Mouse (Mus musculus) hindbrain, embryonic 14.5 days (tissue): ENCODE data around the gene Tnfrsf13c. TPM values are rescaled to one million over a fixed set of nuclear protein-coding genes. Genes with fewer than 3 reads are reported as not detected.

Experiments
- ATAC-seq: fragments of 200-750 bp; cut with Nextera tagmentation; 2 replicates; pipeline ENCODE4 v1.8.0; 2017; ENCODE audit warnings: moderate number of reproducible peaks, mild to moderate bottlenecking, moderate TSS enrichment, moderate library complexity; ENCODE audit not compliant: low FRiP score
- DNase-seq: peaks from one replicate; pipeline ENCODE4 v3.0.0-alpha.2; 2015; ENCODE audit warnings: low spot score
- H3K27ac ChIP-seq: fragments of 300-500 bp; sonication (generic); 2 replicates; pipeline ENCODE4 v1.5.1; 2014; ENCODE audit warnings: mild to moderate bottlenecking, moderate library complexity
- H3K27me3 ChIP-seq: fragments of 300-500 bp; sonication (generic); 2 replicates; pipeline ENCODE4 v1.6.1; 2014; ENCODE audit warnings: mild to moderate bottlenecking, low read length, mixed read lengths; ENCODE audit not compliant: control insufficient read depth, insufficient read depth
- H3K36me3 ChIP-seq: fragments of 300-500 bp; sonication (generic); replicated peaks from 2 replicates; pipeline ENCODE4 v1.6.1; 2014; ENCODE audit not compliant: control insufficient read depth, insufficient read depth
- H3K4me1 ChIP-seq: fragments of 300-500 bp; sonication (generic); replicated peaks from 2 replicates; pipeline ENCODE4 v1.6.1; 2014; ENCODE audit warnings: antibody characterized with exemption, low read length, mixed read lengths; ENCODE audit not compliant: control insufficient read depth, insufficient read depth
- H3K4me2 ChIP-seq: fragments of 300-500 bp; sonication (generic); replicated peaks from 2 replicates; pipeline ENCODE4 v1.6.1; 2014; ENCODE audit warnings: mild to moderate bottlenecking, moderate library complexity
- H3K4me3 ChIP-seq: fragments of 300-500 bp; sonication (generic); replicated peaks from 2 replicates; pipeline ENCODE4 v1.5.1; 2014; ENCODE audit warnings: mild to moderate bottlenecking, low read length
- H3K9ac ChIP-seq: fragments of 300-500 bp; sonication (generic); 2 replicates; pipeline ENCODE4 v1.6.1; 2014
- H3K9me3 ChIP-seq: fragments of 300-500 bp; sonication (generic); 2 replicates; pipeline ENCODE4 v1.6.1; 2016; ENCODE audit warnings: low read length; ENCODE audit not compliant: control insufficient read depth
- WGBS: fragments of 180-500 bp; shearing (Covaris S2); extraction: QIAGEN DNeasy Blood & Tissue Kit; methylation state at CpG from one replicate; pipeline ENCODE4 v1.1.7; 2014; 5-methylcytosine and 5-hydroxymethylcytosine counted together
- polyA plus RNA-seq: library from polyadenylated mRNA; unstranded; fragments of >200 nt; fragmentation: Nextera tagmentation; extraction: Ambion mirVana; gene quantifications from 2 replicates; pipeline ENCODE4 v1.2.1, GENCODE M21; 2014

Tnfrsf13c gene
- polyA plus RNA-seq, 1 experiment from 2014 or later: 0.68 TPM

DNA sequence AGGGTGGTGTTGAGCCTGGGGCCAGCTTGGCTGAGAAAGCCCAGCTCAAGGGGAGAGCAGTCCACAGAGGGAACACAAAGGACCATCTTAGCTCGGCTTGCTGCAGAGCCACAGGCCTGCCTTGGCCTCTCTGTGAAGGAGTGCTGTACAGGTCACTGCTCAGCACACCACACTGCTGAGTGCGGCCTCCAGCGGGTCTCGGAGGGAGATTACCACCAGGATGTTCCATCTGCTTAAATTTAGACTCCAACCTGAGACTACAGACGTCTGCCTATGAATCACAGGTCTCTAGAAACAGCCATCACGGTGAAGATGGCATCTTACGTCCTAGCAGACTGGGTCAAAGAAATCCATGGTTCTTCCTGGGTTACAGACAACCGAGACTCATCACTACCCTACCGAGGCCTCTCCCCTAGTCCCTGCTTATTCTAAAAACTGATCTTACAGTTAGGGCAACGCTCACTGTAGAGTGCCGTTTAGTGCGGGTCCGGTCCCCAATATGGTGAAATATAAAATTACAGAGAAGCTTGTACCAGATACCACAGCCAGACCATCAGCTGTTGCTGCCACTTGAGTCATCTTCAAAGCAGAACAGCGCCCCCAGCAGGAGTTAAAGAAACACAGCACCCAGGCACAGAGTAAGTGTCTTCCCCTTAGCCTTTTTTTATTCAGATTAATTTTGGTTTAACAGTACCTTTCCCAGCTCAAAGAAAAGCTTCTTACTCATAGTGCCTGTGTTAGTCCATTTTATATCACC, 2.9 kb downstream of the Tnfrsf13c start:
- Histone ChIP-seq H3K4me1 (peaks cover 11% of the 10 kb centered on the region; the same call in 1 of the 2 replicates), H3K4me3 (no peak overlapping the region), H3K9ac (no peak overlapping the region), H3K36me3 (no peaks in the 10 kb centered on the region), H3K4me2 (no peak overlapping the region), H3K27ac (no peak overlapping the region), H3K9me3 (no peaks in the 10 kb centered on the region), H3K27me3 (peaks cover 8% of the 10 kb centered on the region)
- 70% methylated on average over 14 of the region's 14 CpGs for WGBS
- no peak for DNase-seq
- no peak for ATAC-seq

GRCm38 (mm10) chr15:82220003-82220675, 4.0 kb downstream of the Tnfrsf13c start:
- H3K9me3 ChIP-seq: no peaks in the 10 kb centered on the region
- no peak overlapping the region for H3K4me2 ChIP-seq
- no peak overlapping the region for H3K9ac ChIP-seq
- no peaks in the 10 kb centered on the region for H3K36me3 ChIP-seq
- no peak overlapping the region for H3K4me3 ChIP-seq
- ATAC-seq (no peak), DNase-seq (no peak)
- peaks cover 15% of the 10 kb centered on the region; the same call in 1 of the 2 replicates for H3K4me1 ChIP-seq
- H3K27ac ChIP-seq: no peak overlapping the region
- H3K27me3 ChIP-seq: peaks cover 19% of the 10 kb centered on the region
- WGBS: 49% methylated on average over 12 of the region's 12 CpGs

- ATAC-seq (no peak), DNase-seq (no peak)
- Histone ChIP-seq H3K9ac (no peak overlapping the region), H3K4me3 (no peak overlapping the region), H3K4me1 (peaks cover 9% of the 10 kb centered on the region; the same call in 1 of the 2 replicates), H3K27ac (no peak overlapping the region), H3K4me2 (no peak overlapping the region), H3K9me3 (no peaks in the 10 kb centered on the region), H3K27me3 (peaks cover 21% of the 10 kb centered on the region), H3K36me3 (no peaks in the 10 kb centered on the region)
- WGBS: 80% methylated on average over 26 of the region's 26 CpGs
Measured at GRCm38 (mm10) chr15:82218778-82219666, 5.1 kb downstream of the Tnfrsf13c start.

GRCm38 (mm10) chr15:82217980-82218379, 6.2 kb downstream of the Tnfrsf13c start:
- no peak for DNase-seq
- H3K27me3 ChIP-seq: peaks cover 31% of the 10 kb centered on the region
- WGBS: 27% methylated on average over 9 of the region's 9 CpGs

GRCm38 (mm10) chr15:82217039-82217438, 7.1 kb downstream of the Tnfrsf13c start:
- H3K4me3 ChIP-seq: no peak overlapping the region
- peaks cover 41% of the 10 kb centered on the region for H3K27me3 ChIP-seq
- H3K4me2 ChIP-seq: no peak overlapping the region
- no peak overlapping the region for H3K27ac ChIP-seq
- peaks cover 7% of the 10 kb centered on the region; the same call in 1 of the 2 replicates for H3K4me1 ChIP-seq
- WGBS: 9% methylated on average over 7 of the region's 7 CpGs
- ATAC-seq: no peak
- no peaks in the 10 kb centered on the region for H3K9me3 ChIP-seq
- no peak for DNase-seq
- H3K36me3 ChIP-seq: no peaks in the 10 kb centered on the region
- H3K9ac ChIP-seq: no peak overlapping the region

More at GRCm38 (mm10) chr15:82217980-82218379, 6.2 kb downstream of the Tnfrsf13c start:
- no peak overlapping the region for H3K9ac ChIP-seq
- no peak overlapping the region for H3K4me2 ChIP-seq
- 0 out of 2 replicates have a peak, but pooled peaks cover 4% of the 10 kb centered on the region for H3K4me1 ChIP-seq
- no peak overlapping the region for H3K27ac ChIP-seq
- no peak for ATAC-seq
- H3K36me3 ChIP-seq: no peaks in the 10 kb centered on the region
- no peaks in the 10 kb centered on the region for H3K9me3 ChIP-seq
- H3K4me3 ChIP-seq: no peak overlapping the region

- DNase-seq (no peak), ATAC-seq (no peak)
- Histone ChIP-seq H3K4me1 (peaks cover 10% of the 10 kb centered on the region; the same call in 1 of the 2 replicates), H3K9ac (no peak overlapping the region), H3K27me3 (peaks cover 48% of the 10 kb centered on the region), H3K27ac (no peak overlapping the region), H3K36me3 (no peaks in the 10 kb centered on the region), H3K4me2 (no peak overlapping the region), H3K9me3 (no peaks in the 10 kb centered on the region), H3K4me3 (no peak overlapping the region)
- WGBS: 37% methylated on average over 20 of the region's 20 CpGs
Measured at GRCm38 (mm10) chr15:82216142-82216827, 7.9 kb downstream of the Tnfrsf13c start.

- DNase-seq: no peak
Measured at GRCm38 (mm10) chr15:82215332-82216046, 8.7 kb downstream of the Tnfrsf13c start.

GRCm38 (mm10) chr15:82213222-82213621, 10.9 kb downstream of the Tnfrsf13c start:
- peaks cover 78% of the 10 kb centered on the region for H3K27me3 ChIP-seq
- H3K9ac ChIP-seq: no peak overlapping the region
- DNase-seq (no peak), ATAC-seq (no peak)
- H3K4me3 ChIP-seq: no peak overlapping the region
- 5% methylated on average over 4 of the region's 4 CpGs for WGBS
- H3K4me2 ChIP-seq: no peak overlapping the region
- H3K27ac ChIP-seq: no peak overlapping the region
- H3K36me3 ChIP-seq: no peaks in the 10 kb centered on the region
- H3K4me1 ChIP-seq: peaks cover 10% of the 10 kb centered on the region; the same call in 1 of the 2 replicates
- no peaks in the 10 kb centered on the region for H3K9me3 ChIP-seq

More at GRCm38 (mm10) chr15:82215332-82216046, 8.7 kb downstream of the Tnfrsf13c start:
- no peak for ATAC-seq
- peaks cover 56% of the 10 kb centered on the region for H3K27me3 ChIP-seq
- no peak overlapping the region for H3K27ac ChIP-seq
- WGBS: 30% methylated on average over 11 of the region's 11 CpGs
- no peak overlapping the region for H3K4me3 ChIP-seq
- H3K9me3 ChIP-seq: no peaks in the 10 kb centered on the region
- H3K4me2 ChIP-seq: no peak overlapping the region
- no peak overlapping the region for H3K9ac ChIP-seq
- no peaks in the 10 kb centered on the region for H3K36me3 ChIP-seq
- H3K4me1 ChIP-seq: peaks cover 10% of the 10 kb centered on the region; the same call in 1 of the 2 replicates
